Mouse (Mus musculus): Measurements from ENCODE around the gene Coq6. TPM values are rescaled to one million over a fixed set of nuclear protein-coding genes. Genes with fewer than 3 reads are reported as not detected.

The Coq6 gene
- polyA plus RNA-seq, 1 experiment from 2014 or later, result 47.5 TPM

DNA sequence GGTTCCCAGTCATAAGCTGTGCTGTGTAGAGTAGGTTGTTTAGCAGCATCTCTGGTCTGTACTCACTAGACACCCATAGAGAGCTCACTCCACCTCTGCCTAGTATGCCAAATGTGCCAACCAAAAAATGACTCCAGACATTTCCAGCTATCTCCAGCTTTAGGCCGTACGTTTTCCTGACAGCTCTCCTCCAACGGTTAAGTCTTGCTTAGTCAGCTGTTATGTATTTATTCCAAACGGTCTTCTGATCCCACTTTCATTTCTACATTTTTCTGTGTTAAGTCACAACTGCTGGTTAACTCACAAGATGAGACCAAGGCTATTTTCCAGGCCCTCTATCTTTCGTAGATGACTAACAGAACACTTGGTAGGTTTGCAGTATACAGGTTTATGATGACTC is 37.2 kb downstream of the Coq6 start:
- H3K27me3 ChIP-seq (replicated peaks), result no peaks in the 10 kb centered on the region
- H3K4me3 ChIP-seq (replicated peaks), result no peak overlapping the region
- no peaks in the 10 kb centered on the region for H3K9me3 ChIP-seq
- H3K9ac ChIP-seq, result no peak overlapping the region
- H3K36me3 ChIP-seq, result no peaks in the 10 kb centered on the region
- 0 out of 2 replicates have a peak, but pooled peaks cover 4% of the 10 kb centered on the region for H3K4me1 ChIP-seq (replicated peaks)
- WGBS, result 70% methylated on average over 5 of the region's 5 CpGs
- ATAC-seq, result no peak
- H3K27ac ChIP-seq, result no peak overlapping the region
- H3K4me2 ChIP-seq (replicated peaks), result no peak overlapping the region

DNA sequence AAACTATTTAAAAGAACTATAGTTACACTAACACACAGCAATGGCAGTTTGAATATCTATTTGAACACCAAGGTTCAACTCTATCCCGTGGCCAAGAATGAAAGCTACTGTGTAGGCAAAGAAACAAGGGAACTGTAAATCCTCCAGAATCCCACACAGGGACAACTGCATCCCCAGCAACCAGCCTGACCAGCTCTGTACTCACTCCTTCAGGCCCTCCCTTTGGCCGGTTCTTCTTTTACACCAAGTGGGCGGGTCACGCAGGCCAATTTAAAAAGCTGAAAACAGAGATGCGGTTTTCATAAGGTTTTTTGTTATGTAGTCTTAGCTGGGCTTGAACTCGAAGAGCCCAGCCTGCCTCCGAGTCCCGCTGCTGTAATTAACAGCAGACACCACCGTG is 37.7 kb downstream of the Coq6 start:
- H3K4me3 ChIP-seq (replicated peaks), result 0 out of 2 replicates have a peak overlapping the region, but pooled peaks have one; percentile 6
- H3K27me3 ChIP-seq (replicated peaks), result no peaks in the 10 kb centered on the region
- no peaks in the 10 kb centered on the region for H3K9me3 ChIP-seq
- peak overlapping the region; percentile 81 for H3K27ac ChIP-seq
- H3K4me1 ChIP-seq (replicated peaks), result 0 out of 2 replicates have a peak, but pooled peaks cover 4% of the 10 kb centered on the region
- peak overlapping the region; percentile 33; the same call in 1 of the 2 replicates for H3K4me2 ChIP-seq (replicated peaks)
- H3K9ac ChIP-seq, result peak overlapping the region; percentile 20; the same call in 1 of the 2 replicates
- H3K36me3 ChIP-seq, result no peaks in the 10 kb centered on the region
- WGBS, result 57% methylated on average over 9 of the region's 9 CpGs
- ATAC-seq, result no peak

DNA sequence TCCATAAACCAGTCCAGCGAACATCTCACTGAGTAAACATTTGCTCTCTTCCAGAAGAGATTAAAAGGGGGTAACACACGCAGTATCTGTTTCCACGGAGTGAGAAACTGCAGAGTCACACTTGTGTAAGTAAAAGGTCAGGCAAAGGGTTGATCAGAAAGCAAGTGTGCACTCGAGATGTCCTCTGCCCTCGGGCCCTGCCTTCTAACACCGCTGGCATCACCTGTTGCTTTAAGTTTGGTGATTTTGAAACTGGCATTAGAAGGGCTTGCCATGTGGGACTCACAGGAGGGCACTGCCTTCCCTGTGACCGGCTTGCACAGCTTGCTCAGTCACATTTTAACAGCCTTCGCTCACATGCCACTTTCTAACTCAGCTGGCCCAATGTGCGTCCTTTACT is 38.2 kb downstream of the Coq6 start:
- H3K4me2 ChIP-seq (replicated peaks), result peak overlapping the region; percentile 33
- 0 out of 2 replicates have a peak, but pooled peaks cover 4% of the 10 kb centered on the region for H3K4me1 ChIP-seq (replicated peaks)
- no peaks in the 10 kb centered on the region for H3K27me3 ChIP-seq (replicated peaks)
- WGBS, result 39% methylated on average over 9 of the region's 9 CpGs
- H3K9ac ChIP-seq, result no peak overlapping the region
- H3K9me3 ChIP-seq, result no peaks in the 10 kb centered on the region
- H3K36me3 ChIP-seq, result no peaks in the 10 kb centered on the region
- ATAC-seq, result peak; percentile 52
- peak overlapping the region; percentile 81 for H3K27ac ChIP-seq
- H3K4me3 ChIP-seq (replicated peaks), result 0 out of 2 replicates have a peak overlapping the region, but pooled peaks have one; percentile 3

DNA sequence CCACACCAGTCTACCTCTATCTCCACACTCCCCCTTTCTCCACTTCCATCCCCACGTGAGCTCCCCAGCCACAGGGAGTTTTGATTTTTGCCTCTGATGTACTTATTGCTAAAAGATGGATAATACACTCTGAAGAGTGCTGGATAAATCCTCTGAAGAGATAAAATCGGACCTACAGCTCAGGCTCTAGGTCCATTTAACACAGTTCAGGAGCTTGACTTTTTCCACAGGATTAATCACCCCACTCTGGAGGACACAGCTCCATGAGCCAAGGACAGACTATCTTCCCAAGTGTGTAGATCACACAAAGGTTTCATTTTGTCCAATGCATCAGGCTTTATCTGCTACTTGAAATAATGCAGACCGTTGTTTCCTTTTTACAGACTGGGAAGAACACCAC is 38.6 kb downstream of the Coq6 start:
- no peaks in the 10 kb centered on the region for H3K36me3 ChIP-seq
- no peak overlapping the region for H3K9ac ChIP-seq
- no peaks in the 10 kb centered on the region for H3K27me3 ChIP-seq (replicated peaks)
- H3K27ac ChIP-seq, result peak overlapping the region; percentile 81
- peak overlapping the region; percentile 33 for H3K4me2 ChIP-seq (replicated peaks)
- ATAC-seq, result no peak
- WGBS, result 62% methylated on average over 3 of the region's 3 CpGs
- H3K9me3 ChIP-seq, result no peaks in the 10 kb centered on the region
- 0 out of 2 replicates have a peak, but pooled peaks cover 4% of the 10 kb centered on the region for H3K4me1 ChIP-seq (replicated peaks)
- H3K4me3 ChIP-seq (replicated peaks), result peak overlapping the region; percentile 9; the same call in 1 of the 2 replicates

DNA sequence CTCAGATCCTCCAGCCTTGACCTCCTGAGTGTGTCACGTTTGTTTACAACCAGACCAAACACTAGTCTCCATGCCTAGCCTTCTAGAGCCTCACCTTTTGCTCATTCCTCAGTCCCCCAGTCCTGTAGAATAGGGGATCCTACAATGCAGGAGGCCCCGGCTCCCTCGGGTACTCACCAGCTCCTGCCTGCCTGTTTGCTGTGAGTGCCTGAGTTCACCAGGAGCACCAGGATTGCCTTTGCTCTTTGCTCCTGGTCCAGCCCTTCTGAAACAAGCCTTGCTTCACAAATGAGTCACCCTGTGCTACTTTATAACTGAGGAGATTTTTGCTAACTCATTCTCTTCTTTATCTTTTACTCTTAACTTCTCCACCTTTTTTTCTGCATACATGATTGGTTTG is 39.2 kb downstream of the Coq6 start:
- Histone ChIP-seq H3K4me2 (replicated peaks) (peak overlapping the region; percentile 33), H3K27me3 (replicated peaks) (no peaks in the 10 kb centered on the region), H3K9ac (no peak overlapping the region), H3K27ac (peak overlapping the region; percentile 81), H3K9me3 (no peaks in the 10 kb centered on the region), H3K4me3 (replicated peaks) (peak overlapping the region; percentile 9; the same call in 1 of the 2 replicates), H3K36me3 (no peaks in the 10 kb centered on the region), H3K4me1 (replicated peaks) (0 out of 2 replicates have a peak, but pooled peaks cover 4% of the 10 kb centered on the region)
- ATAC-seq, result peak; percentile 72
- 21% methylated on average over 3 of the region's 3 CpGs for WGBS

DNA sequence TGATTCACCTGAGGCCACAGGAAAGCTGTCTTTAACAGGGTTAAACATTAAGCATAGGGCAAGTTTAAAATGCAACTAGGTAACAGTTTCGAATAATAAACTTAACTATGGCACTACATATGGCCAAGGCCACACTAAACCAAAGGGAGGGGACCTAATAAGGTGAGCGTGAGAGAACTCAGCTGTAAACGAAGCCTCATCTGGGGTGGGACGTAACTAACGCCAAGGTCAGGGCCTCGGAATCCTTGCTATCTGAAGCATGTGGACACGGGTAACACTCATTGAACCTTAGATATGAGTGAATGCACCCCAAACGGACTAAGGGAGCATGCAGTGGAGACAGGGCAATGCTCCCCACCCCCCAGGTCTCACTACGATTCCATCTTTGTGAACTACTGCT is 41.5 kb downstream of the Coq6 start:
- H3K4me3 ChIP-seq (replicated peaks), result no peak overlapping the region
- WGBS, result 53% methylated on average over 9 of the region's 9 CpGs
- peak overlapping the region; percentile 10; the same call in 1 of the 2 replicates for H3K4me2 ChIP-seq (replicated peaks)
- H3K4me1 ChIP-seq (replicated peaks), result 0 out of 2 replicates have a peak, but pooled peaks cover 6% of the 10 kb centered on the region
- no peak overlapping the region for H3K9ac ChIP-seq
- peak overlapping the region; percentile 62; the same call in 1 of the 2 replicates for H3K27ac ChIP-seq
- no peaks in the 10 kb centered on the region for H3K27me3 ChIP-seq (replicated peaks)
- peak; percentile 74 for ATAC-seq
- no peaks in the 10 kb centered on the region for H3K9me3 ChIP-seq
- H3K36me3 ChIP-seq, result no peaks in the 10 kb centered on the region

DNA sequence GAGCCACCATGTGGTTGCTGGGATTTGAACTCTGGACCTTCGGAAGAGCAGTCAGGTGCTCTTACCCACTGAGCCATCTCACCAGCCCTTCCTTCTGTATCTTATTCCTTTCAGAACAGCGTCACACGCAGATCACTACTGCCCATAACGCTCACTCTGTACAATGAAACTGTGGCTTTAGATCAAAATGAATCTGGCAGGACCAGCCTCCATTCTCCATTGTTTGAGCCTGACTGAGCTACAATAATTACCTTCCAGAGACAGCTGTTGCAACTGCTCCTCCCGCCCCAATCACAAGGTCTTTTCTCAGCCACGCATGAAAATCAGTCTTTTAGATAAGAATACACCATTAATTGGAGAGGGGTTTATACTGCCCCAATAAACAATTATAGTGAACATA is 43.1 kb downstream of the Coq6 start:
- H3K9ac ChIP-seq, result no peak overlapping the region
- no peak overlapping the region for H3K27ac ChIP-seq
- no peak for ATAC-seq
- 78% methylated on average over 6 of the region's 6 CpGs for WGBS
- H3K4me2 ChIP-seq (replicated peaks), result no peak overlapping the region
- no peaks in the 10 kb centered on the region for H3K36me3 ChIP-seq
- no peaks in the 10 kb centered on the region for H3K9me3 ChIP-seq
- H3K27me3 ChIP-seq (replicated peaks), result no peaks in the 10 kb centered on the region
- H3K4me3 ChIP-seq (replicated peaks), result no peak overlapping the region
- 0 out of 2 replicates have a peak, but pooled peaks cover 11% of the 10 kb centered on the region for H3K4me1 ChIP-seq (replicated peaks)

DNA sequence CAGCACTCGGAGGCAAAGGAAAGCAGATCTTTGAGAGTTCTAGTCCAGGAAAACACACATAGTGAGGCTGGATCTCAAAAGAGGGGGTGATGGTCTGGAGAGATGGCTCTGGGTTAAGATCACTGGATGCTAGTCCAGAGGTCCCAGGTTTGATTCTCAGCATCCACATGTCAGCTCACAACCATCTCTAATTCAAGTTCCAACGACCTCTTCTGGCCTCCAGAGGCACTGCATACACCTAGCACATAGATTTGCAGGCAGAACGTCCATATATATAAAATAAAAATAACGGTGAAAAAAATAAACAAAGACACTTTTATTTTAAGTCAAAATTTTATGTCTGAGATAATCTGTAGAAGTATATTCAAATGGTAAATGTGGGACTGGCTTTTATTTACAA is 45.8 kb downstream of the Coq6 start:
- no peaks in the 10 kb centered on the region for H3K9me3 ChIP-seq
- no peak overlapping the region for H3K4me3 ChIP-seq (replicated peaks)
- no peak overlapping the region for H3K27ac ChIP-seq
- no peak for ATAC-seq
- H3K27me3 ChIP-seq (replicated peaks), result no peaks in the 10 kb centered on the region
- H3K4me2 ChIP-seq (replicated peaks), result no peak overlapping the region
- no peaks in the 10 kb centered on the region for H3K36me3 ChIP-seq
- H3K4me1 ChIP-seq (replicated peaks), result 0 out of 2 replicates have a peak, but pooled peaks cover 8% of the 10 kb centered on the region
- 55% methylated on average over 4 of the region's 4 CpGs for WGBS
- H3K9ac ChIP-seq, result no peak overlapping the region

DNA sequence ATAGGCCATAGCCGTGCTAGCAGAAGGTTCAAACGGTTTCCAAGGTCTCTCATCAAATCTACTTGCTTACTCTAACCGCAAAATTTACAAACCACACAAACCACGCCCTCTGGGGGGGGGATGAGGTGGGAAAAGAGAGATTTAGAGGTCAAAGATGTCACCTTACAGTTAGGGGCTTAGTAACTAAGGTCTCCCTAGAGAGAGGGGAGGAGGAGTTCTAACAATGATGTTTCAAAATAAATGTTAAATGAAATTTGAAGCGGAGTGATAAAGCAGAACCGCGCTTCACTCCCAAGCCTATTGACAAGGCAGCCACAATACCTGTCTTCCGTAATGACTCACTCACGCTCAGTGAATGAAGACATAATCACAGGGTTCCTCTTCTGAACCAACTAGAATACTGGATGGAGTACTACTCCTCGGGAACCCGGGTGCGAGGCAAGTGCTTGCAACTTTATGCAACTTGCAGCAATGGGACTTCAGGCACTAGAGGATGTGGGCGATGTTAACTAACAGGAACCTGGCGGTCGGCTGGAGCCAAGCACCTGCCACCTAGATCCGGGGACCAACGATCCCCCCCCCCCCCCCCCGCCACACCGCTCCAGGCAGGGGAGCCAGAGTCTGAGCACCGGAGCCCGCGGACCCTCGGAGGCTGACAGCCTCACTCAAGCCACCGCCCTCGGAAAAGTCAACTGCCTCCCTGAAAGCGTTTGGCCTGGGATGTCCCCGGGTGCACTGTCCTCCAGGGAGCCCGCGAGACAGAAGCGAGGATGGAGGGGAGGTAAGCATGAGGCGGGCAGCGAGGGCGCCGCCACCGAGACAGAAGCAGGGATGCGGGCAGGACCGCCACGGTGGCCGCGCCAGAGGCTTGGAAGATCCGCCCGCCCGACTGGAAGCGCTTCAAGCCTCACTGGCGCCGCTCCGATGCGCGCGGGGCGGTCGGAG is 46.7 kb downstream of the Coq6 start:
- Histone ChIP-seq H3K4me1 (replicated peaks) (0 out of 2 replicates have a peak, but pooled peaks cover 8% of the 10 kb centered on the region), H3K27me3 (replicated peaks) (no peaks in the 10 kb centered on the region), H3K4me2 (replicated peaks) (peak overlapping the region; percentile 91), H3K9me3 (no peaks in the 10 kb centered on the region), H3K36me3 (no peaks in the 10 kb centered on the region), H3K9ac (peak overlapping the region; percentile 83), H3K4me3 (replicated peaks) (peak overlapping the region; percentile 83), H3K27ac (peak overlapping the region; percentile 87)
- ATAC-seq, result peak; percentile 57
- WGBS, result under 1% methylated on average over 51 of the region's 52 CpGs

DNA sequence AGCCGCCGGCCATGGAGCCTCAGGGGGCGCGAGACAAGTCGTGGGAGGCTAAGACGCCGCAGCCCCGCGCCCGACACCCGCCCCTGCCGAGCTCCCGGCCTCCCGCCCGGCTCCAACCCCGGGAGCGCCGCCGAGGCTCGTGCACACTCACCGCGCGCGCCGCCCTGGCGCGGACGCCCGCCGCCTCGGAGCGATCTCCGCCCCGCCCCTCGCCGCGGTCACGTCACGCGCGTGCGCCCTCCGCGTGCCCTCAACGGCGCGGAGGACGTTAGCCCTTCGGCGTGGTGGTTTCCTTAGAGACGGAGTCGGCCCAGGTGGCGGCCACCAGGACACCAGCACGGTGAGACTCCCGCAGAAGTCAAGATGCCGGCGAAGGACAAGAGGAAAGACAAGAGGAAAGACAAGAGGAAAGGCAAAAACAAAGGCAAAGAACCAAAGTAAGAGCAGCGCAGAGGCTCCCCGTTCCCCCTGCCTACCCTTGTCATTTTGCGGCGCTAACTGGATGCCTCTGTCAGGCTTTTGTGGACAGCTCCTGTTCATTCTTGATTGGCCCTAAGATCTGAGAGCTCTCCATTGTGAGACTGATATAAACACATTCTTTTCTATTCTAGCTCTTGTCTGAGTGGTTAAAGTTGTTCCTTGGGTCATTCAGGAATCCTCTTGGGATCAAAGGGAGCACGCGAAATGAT is 47.5 kb downstream of the Coq6 start, which contains the start of the genes Entpd5 and Bbof1:
TSS of gene Entpd5 (minus strand) at position 211 of the 689 bp plus-strand sequence.
TSS of gene Bbof1 (plus strand) at position 253 of the 689 bp plus-strand sequence.
- Histone ChIP-seq H3K36me3 (no peaks in the 10 kb centered on the region), H3K27ac (peak within 1 kb of the TSS; percentile 87), H3K4me1 (replicated peaks) (0 out of 2 replicates have a peak, but pooled peaks cover 8% of the 10 kb centered on the region), H3K27me3 (replicated peaks) (no peaks in the 10 kb centered on the region), H3K4me3 (replicated peaks) (peak within 1 kb of the TSS; percentile 83), H3K4me2 (replicated peaks) (peak within 1 kb of the TSS; percentile 91), H3K9me3 (no peaks in the 10 kb centered on the region), H3K9ac (peak within 1 kb of the TSS; percentile 83)
- 2% methylated on average over 63 of the region's 63 CpGs for WGBS
- ATAC-seq, result peak; percentile 96

DNA sequence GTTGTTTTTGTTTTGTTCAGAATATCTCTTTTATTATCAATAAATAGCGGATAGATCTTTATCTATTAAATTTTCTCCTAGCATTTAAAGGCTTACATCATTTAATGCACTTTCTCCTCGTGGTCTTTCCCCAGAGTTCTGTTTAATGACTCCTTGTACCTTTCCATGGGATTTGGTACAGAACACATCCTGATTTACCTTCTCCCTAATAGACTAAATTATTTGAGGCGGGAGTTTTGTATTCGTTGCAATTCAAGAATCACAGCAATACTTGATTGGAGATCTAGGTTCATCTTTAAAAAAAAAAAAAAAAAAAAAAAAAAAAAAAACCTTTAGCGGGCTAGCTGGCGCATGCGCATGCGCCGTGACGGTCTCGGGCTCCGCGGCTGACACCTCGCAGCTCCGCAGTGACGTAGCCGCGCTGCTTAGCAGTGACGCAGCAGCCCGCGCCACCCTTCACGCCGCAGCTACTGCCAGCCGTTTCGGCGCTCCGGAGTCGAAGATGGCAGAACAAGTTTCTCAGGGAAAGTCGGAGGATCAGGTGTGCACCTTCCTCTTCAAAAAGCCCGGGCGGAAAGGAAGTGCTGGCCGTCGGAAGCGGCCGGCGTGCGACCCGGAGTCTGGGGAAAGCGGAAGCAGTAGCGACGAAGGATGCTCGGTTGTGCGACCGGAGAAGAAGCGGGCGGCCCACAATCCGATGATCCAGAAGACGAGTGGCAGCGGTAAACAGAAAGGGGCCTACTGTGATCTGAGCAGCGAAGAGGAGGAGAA is 55.6 kb downstream of the Coq6 start, which contains the start of gene Rnf113a2:
TSS of gene Rnf113a2 (plus strand) at position 363 of the 771 bp plus-strand sequence.
- Histone ChIP-seq H3K4me1 (replicated peaks) (no peaks in the 10 kb centered on the region), H3K27me3 (replicated peaks) (no peaks in the 10 kb centered on the region)

More for the DNA sequence above, 55.6 kb downstream of the Coq6 start, which contains the start of gene Rnf113a2:
- peak; percentile 94 for ATAC-seq
- Histone ChIP-seq H3K9ac (peak within 1 kb of the TSS; percentile 55), H3K4me3 (replicated peaks) (peak within 1 kb of the TSS; percentile 56), H3K36me3 (no peaks in the 10 kb centered on the region), H3K4me2 (replicated peaks) (peak within 1 kb of the TSS; percentile 86), H3K27ac (peak within 1 kb of the TSS; percentile 51; the same call in 1 of the 2 replicates), H3K9me3 (no peaks in the 10 kb centered on the region)
- WGBS, result 3% methylated on average over 50 of the region's 50 CpGs
